Mouse (Mus musculus) naive thymus-derived CD4-positive, alpha-beta T cell, adult 2 months (primary cell): Measurements from ENCODE around the gene 9130213A22Rik.

ENCODE experiments used
- DNase-seq: peaks from one replicate; pipeline ENCODE4 v3.0.0-alpha.2; 2011; ENCODE audit warnings: low read depth

Gene 9130213A22Rik

GRCm38 (mm10) chr11:69074776-69075069 is 47.7 kb downstream of the 9130213A22Rik start:
- no peak for DNase-seq

- no peak for DNase-seq
Observed at GRCm38 (mm10) chr11:69073951-69074775, 48.2 kb downstream of the 9130213A22Rik start.

GRCm38 (mm10) chr11:69073065-69073888 is 49.1 kb downstream of the 9130213A22Rik start:
- peak; percentile 99 for DNase-seq

GRCm38 (mm10) chr11:69072666-69073064 is 49.7 kb downstream of the 9130213A22Rik start:
- no peak for DNase-seq

GRCm38 (mm10) chr11:69072234-69072633 is 50.2 kb downstream of the 9130213A22Rik start:
- no peak for DNase-seq

- no peak for DNase-seq
Observed at GRCm38 (mm10) chr11:69071262-69071661, 51.1 kb downstream of the 9130213A22Rik start.

GRCm38 (mm10) chr11:69070590-69071222 is 51.7 kb downstream of the 9130213A22Rik start, which contains the start of gene Tmem107:
Gene Tmem107 (plus strand): TSS chr11:69070806.
- DNase-seq = peak; percentile 96

- DNase-seq = no peak
Observed at GRCm38 (mm10) chr11:69070093-69070492, 52.3 kb downstream of the 9130213A22Rik start.
